Mouse (Mus musculus) urinary bladder, adult 2 months (tissue): ENCODE results near the gene Hba-a2. TPM values are rescaled to one million over a fixed set of nuclear protein-coding genes. Genes with fewer than 3 reads are reported as not detected.

Source experiments
- DNase-seq: peaks from one replicate; pipeline ENCODE4 v3.0.0; 2022; ENCODE audit warnings: low spot score
- polyA plus RNA-seq: library from polyadenylated mRNA; depleted of rRNA; stranded (reverse); fragments of >200 nt; gene quantifications from 2 replicates; pipeline ENCODE4 v1.2.3, GENCODE M21; 2012; rRNA removed

The Hba-a2 gene
- polyA plus RNA-seq, 1 experiment, result 196 TPM

DNA sequence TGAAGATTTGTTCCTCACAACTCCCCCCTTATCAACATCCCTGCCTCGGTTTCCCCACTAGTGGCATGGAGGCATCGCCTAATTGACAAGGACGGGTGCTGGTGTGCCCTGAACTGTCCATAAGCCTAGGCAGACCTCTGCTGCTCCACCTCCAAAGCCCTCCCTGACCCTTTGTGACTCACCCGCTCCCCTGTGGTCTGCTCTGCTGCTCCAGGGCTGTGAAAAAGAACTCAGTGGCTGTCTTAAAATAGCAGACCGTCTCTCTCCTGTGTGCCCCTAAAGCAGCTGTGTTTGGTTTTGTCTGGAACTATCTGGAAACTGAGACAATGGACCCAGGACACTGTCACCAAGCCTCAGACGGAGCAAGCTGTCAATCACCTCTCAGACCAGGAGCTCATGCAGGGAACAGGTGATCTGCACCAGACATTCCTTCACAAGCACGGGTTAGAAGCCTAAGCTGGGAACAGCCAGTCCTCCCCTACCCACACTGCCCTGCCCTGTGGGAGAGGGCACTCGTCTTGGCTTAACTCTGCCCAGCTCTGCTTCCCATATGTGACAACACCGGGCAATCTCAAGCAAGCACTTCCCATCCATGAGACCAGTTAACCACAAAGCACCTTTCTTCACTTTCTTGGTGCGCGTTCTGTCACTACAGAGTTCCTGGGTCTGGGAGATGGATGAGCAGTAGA lies 24.4 kb downstream of the Hba-a2 start:
- DNase-seq, result no peak

DNA sequence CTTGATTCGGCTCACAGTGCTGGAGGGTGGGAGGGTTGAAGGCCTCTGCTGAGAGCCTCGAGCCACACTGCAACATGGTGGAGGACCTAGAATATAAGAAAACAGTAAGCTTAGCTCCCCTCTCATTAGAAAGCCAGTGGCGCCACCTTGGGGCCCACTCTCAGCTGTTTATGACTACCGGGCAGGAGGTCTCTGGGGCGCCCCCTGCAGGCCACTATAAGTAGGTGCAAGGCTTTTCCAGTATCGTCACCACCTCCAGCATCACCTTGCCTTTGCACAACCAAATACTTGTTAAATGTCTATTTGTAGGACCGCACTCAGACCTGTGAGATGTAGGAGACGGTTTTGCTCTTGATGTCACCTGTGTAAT lies 24.9 kb downstream of the Hba-a2 start:
- no peak for DNase-seq

DNA sequence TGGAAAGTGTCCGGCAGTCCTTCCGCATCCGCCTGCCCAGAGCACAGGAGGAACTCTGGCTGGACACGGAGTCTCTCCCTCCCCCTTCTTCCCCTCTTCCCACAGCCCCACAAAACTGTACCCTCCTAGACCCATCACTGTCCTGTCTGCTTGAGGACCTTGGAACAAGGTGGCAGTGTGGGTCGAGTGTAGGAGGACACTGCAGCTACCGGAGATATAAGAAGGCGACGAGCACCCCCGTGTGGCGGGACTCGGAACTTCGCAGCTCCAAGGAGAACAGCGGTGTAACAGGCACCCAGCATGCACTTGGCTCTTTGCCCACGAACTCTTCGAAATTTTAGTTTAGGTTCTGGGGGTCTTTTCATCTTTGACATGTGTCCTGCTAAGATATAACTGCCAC lies 28.3 kb downstream of the Hba-a2 start:
- DNase-seq, result peak; percentile 75

- DNase-seq, result no peak
Observed at GRCm38 (mm10) chr11:32331075-32331474, 34.8 kb downstream of the Hba-a2 start.

- no peak for DNase-seq
Observed at GRCm38 (mm10) chr11:32331861-32332260, 35.6 kb downstream of the Hba-a2 start.

- DNase-seq, result no peak
Observed at GRCm38 (mm10) chr11:32333235-32333634, 36.9 kb downstream of the Hba-a2 start.

- no peak for DNase-seq
Observed at GRCm38 (mm10) chr11:32336435-32336907, 40.2 kb downstream of the Hba-a2 start.

GRCm38 (mm10) chr11:32339131-32339531 lies 42.8 kb downstream of the Hba-a2 start:
- DNase-seq, result no peak

- DNase-seq, result peak; percentile 25
Observed at GRCm38 (mm10) chr11:32340476-32341473, 44.5 kb downstream of the Hba-a2 start.

GRCm38 (mm10) chr11:32342770-32343191 lies 46.5 kb downstream of the Hba-a2 start:
- DNase-seq, result peak; percentile 31

- peak; percentile 10 for DNase-seq
Observed at GRCm38 (mm10) chr11:32343350-32343749, 47.1 kb downstream of the Hba-a2 start.

GRCm38 (mm10) chr11:32345504-32346297 lies 49.4 kb downstream of the Hba-a2 start:
- DNase-seq, result peak; percentile 17

Other genes starting within 250 kb of the Hba-a2 start
- 0.23 and 0.24 TPM in 2 replicates for gene Il9r, start 96.2 kb upstream of the Hba-a2 start, polyA plus RNA-seq
- gene Snrnp25, start 91.1 kb upstream of the Hba-a2 start, polyA plus RNA-seq, result 28.4 and 31.5 TPM in 2 replicates
- 74.1 and 87.8 TPM in 2 replicates for gene Rhbdf1, start 74.2 kb upstream of the Hba-a2 start, polyA plus RNA-seq
- gene Mpg, start 70.0 kb upstream of the Hba-a2 start, polyA plus RNA-seq, result 12.8 and 14.6 TPM in 2 replicates
- gene Nprl3, start 28.8 kb upstream of the Hba-a2 start, polyA plus RNA-seq, result 61.1 and 70.4 TPM in 2 replicates
- 0.19 TPM in 2 replicates for gene Hba-x, start 20.1 kb upstream of the Hba-a2 start, polyA plus RNA-seq
- gene Hba-a1, start 13.0 kb upstream of the Hba-a2 start, polyA plus RNA-seq, result 62.4 and 76.0 TPM in 2 replicates
- gene Hbq1b, start 9.5 kb upstream of the Hba-a2 start, polyA plus RNA-seq, result not detected in 2 replicates
- not detected in 2 replicates for gene Hbq1a, start 3.6 kb downstream of the Hba-a2 start, polyA plus RNA-seq
- 10.0 and 15.0 TPM in 2 replicates for gene Sh3pxd2b, start 51.3 kb downstream of the Hba-a2 start, polyA plus RNA-seq
- 18.7 and 21.2 TPM in 2 replicates for gene Ubtd2, start 158.9 kb downstream of the Hba-a2 start, polyA plus RNA-seq
- 0.76 and 1.3 TPM in 2 replicates for gene Efcab9, start 235.6 kb downstream of the Hba-a2 start, polyA plus RNA-seq
- gene Stk10, start 236.8 kb downstream of the Hba-a2 start, polyA plus RNA-seq, result 6.2 and 8.5 TPM in 2 replicates